Mouse (Mus musculus): ENCODE measurements around the gene Bicra.

DNA sequence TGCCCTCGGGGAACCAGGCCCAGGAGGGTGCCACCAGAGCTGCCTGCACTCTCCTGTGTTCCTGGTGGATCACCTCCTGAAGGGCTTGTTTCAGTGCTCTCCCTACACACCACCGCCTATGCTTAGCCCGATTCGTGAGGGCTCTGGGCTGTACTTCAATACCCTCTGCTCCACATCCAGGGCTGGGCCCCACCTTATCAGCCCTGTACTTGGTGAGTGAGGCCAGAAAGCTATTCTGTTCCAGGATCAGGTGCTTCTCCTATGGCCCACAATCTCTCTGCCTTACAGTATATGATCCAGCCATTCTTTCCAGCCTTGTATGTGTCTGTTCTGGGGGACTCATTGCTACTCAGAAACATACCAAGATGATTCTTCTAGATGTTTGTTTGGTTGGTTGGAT is 35.6 kb upstream of the Bicra start:
- no peak for TF ChIP-seq POLR2A (IDR thresholded peaks at IDR 0.05; ENCODE audit: extremely low read depth, insufficient read depth, low read length)
- no peak for TF ChIP-seq CTCF (IDR thresholded peaks at IDR 0.05; ENCODE audit: extremely low read depth, insufficient read depth, low read length)
